Mouse (Mus musculus) intestine, embryonic 14.5 days (tissue): Measurements from ENCODE around the gene Usp32. TPM values are rescaled to one million over a fixed set of nuclear protein-coding genes. Genes with fewer than 3 reads are reported as not detected.

Experiments
- ATAC-seq: fragments of 200-750 bp; cut with Nextera tagmentation; replicated peaks from 2 replicates; pipeline ENCODE4 v1.8.0; 2017; ENCODE audit warnings: low read depth, moderate number of reproducible peaks, moderate TSS enrichment, moderate library complexity; ENCODE audit not compliant: low FRiP score, low TSS enrichment
- DNase-seq: peaks from one replicate; pipeline ENCODE4 v3.0.0-alpha.2; 2018; ENCODE audit warnings: low spot score
- H3K27ac ChIP-seq: fragments of 300-500 bp; sonication (generic); 2 replicates; pipeline ENCODE4 v1.5.1; 2014; ENCODE audit warnings: low read depth, mild to moderate bottlenecking, control low read depth
- H3K27me3 ChIP-seq: fragments of 300-500 bp; sonication (generic); replicated peaks from 2 replicates; pipeline ENCODE4 v1.6.1; 2014; ENCODE audit warnings: low read length, control low read depth; ENCODE audit not compliant: control insufficient read depth, insufficient read depth
- H3K36me3 ChIP-seq: fragments of 300-500 bp; sonication (generic); 2 replicates; pipeline ENCODE4 v1.6.1; 2014; ENCODE audit warnings: low read length, control low read depth; ENCODE audit not compliant: control insufficient read depth, insufficient read depth
- H3K4me1 ChIP-seq: fragments of 300-500 bp; sonication (generic); replicated peaks from 2 replicates; pipeline ENCODE4 v1.6.1; 2014; ENCODE audit warnings: low read length, control low read depth, mixed read lengths; ENCODE audit not compliant: control insufficient read depth, insufficient read depth
- H3K4me2 ChIP-seq: fragments of 300-500 bp; sonication (generic); 2 replicates; pipeline ENCODE4 v1.6.1; 2014; ENCODE audit warnings: low read length
- H3K4me3 ChIP-seq: fragments of 300-500 bp; sonication (generic); 2 replicates; pipeline ENCODE4 v1.5.1; 2014; ENCODE audit warnings: low read depth, low read length, control low read depth, mixed read lengths
- H3K9ac ChIP-seq: fragments of 300-500 bp; sonication (generic); 2 replicates; pipeline ENCODE4 v1.6.1; 2014; ENCODE audit warnings: mild to moderate bottlenecking, low read length
- H3K9me3 ChIP-seq: fragments of 300-500 bp; sonication (generic); 2 replicates; pipeline ENCODE4 v1.6.1; 2016; ENCODE audit warnings: low read length, control low read depth; ENCODE audit not compliant: control insufficient read depth
- WGBS: fragments of 180-500 bp; shearing (Covaris S2); extraction: QIAGEN DNeasy Blood & Tissue Kit; methylation state at CpG from one replicate; pipeline ENCODE4 v1.1.7; 2014; 5-methylcytosine and 5-hydroxymethylcytosine counted together
- polyA plus RNA-seq: library from polyadenylated mRNA; unstranded; fragments of >200 nt; fragmentation: Nextera tagmentation; extraction: Ambion mirVana; gene quantifications from 2 replicates; pipeline ENCODE4 v1.2.1, GENCODE M21; 2014

The Usp32 gene
- polyA plus RNA-seq, result 5.5 and 5.7 TPM in 2 replicates

GRCm38 (mm10) chr11:85139581-85140540 lies at the start of gene Usp32:
TSS of gene Usp32 (minus strand) at chr11:85140161.
- DNase-seq, result peak; percentile 97

GRCm38 (mm10) chr11:85189110-85189509 lies 49.1 kb upstream of the Usp32 start:
- Histone ChIP-seq H3K27ac (no peak overlapping the region), H3K4me1 (no peaks in the 10 kb centered on the region), H3K4me2 (no peak overlapping the region), H3K4me3 (no peak overlapping the region), H3K27me3 (no peaks in the 10 kb centered on the region), H3K9me3 (no peaks in the 10 kb centered on the region), H3K9ac (no peak overlapping the region), H3K36me3 (peaks cover 56% of the 10 kb centered on the region)
- DNase-seq (peak; percentile 34), ATAC-seq (no peak)
- 96% methylated on average over 4 of the region's 4 CpGs for WGBS

More at GRCm38 (mm10) chr11:85139581-85140540, at the start of gene Usp32:
- ATAC-seq, result peak; percentile 98
- H3K36me3 ChIP-seq, result no peaks in the 10 kb centered on the region
- peak within 1 kb of the TSS; percentile 76 for H3K9ac ChIP-seq
- H3K27ac ChIP-seq, result peak within 1 kb of the TSS; percentile 69
- WGBS, result under 1% methylated on average over 92 of the region's 94 CpGs
- peak within 1 kb of the TSS; percentile 78 for H3K4me3 ChIP-seq
- H3K27me3 ChIP-seq, result no peaks in the 10 kb centered on the region
- peak within 1 kb of the TSS; percentile 77 for H3K4me2 ChIP-seq
- H3K9me3 ChIP-seq, result no peaks in the 10 kb centered on the region
- H3K4me1 ChIP-seq, result no peaks in the 10 kb centered on the region; the same call in 1 of the 2 replicates

- Histone ChIP-seq H3K36me3 (peaks cover 15% of the 10 kb centered on the region), H3K4me3 (no peak overlapping the region), H3K9ac (no peak overlapping the region), H3K4me1 (peaks cover 4% of the 10 kb centered on the region; the same call in 1 of the 2 replicates), H3K27ac (no peak overlapping the region), H3K4me2 (no peak overlapping the region), H3K27me3 (no peaks in the 10 kb centered on the region), H3K9me3 (no peaks in the 10 kb centered on the region)
- ATAC-seq, result no peak
- 87% methylated on average over 6 of the region's 6 CpGs for WGBS
- peak; percentile 49 for DNase-seq
Observed at GRCm38 (mm10) chr11:85184839-85185238, 44.9 kb upstream of the Usp32 start.

GRCm38 (mm10) chr11:85184082-85184481 lies 44.1 kb upstream of the Usp32 start:
- Histone ChIP-seq H3K4me2 (no peak overlapping the region), H3K4me1 (peaks cover 4% of the 10 kb centered on the region; the same call in 1 of the 2 replicates), H3K4me3 (no peak overlapping the region), H3K27ac (no peak overlapping the region), H3K27me3 (no peaks in the 10 kb centered on the region), H3K9me3 (no peaks in the 10 kb centered on the region), H3K9ac (no peak overlapping the region), H3K36me3 (peaks cover 7% of the 10 kb centered on the region)
- WGBS, result 67% methylated on average over 5 of the region's 5 CpGs
- peak; percentile 58 for DNase-seq
- ATAC-seq, result no peak

GRCm38 (mm10) chr11:85183284-85183779 lies 43.4 kb upstream of the Usp32 start:
- peak overlapping the region; percentile 66 for H3K4me2 ChIP-seq
- H3K9me3 ChIP-seq, result no peaks in the 10 kb centered on the region
- H3K4me1 ChIP-seq, result peaks cover 4% of the 10 kb centered on the region; the same call in 1 of the 2 replicates
- peak overlapping the region; percentile 34 for H3K4me3 ChIP-seq
- peak overlapping the region; percentile 45 for H3K9ac ChIP-seq
- WGBS, result 21% methylated on average over 13 of the region's 13 CpGs
- no peaks in the 10 kb centered on the region for H3K27me3 ChIP-seq
- no peaks in the 10 kb centered on the region for H3K36me3 ChIP-seq
- DNase-seq, result no peak
- 0 out of 2 replicates have a peak overlapping the region, but pooled peaks have one; percentile 41 for H3K27ac ChIP-seq
- no peak for ATAC-seq

GRCm38 (mm10) chr11:85182617-85183283 lies 42.8 kb upstream of the Usp32 start:
- peak overlapping the region; percentile 34 for H3K4me3 ChIP-seq
- H3K36me3 ChIP-seq, result no peaks in the 10 kb centered on the region
- 3% methylated on average over 20 of the region's 20 CpGs for WGBS
- no peaks in the 10 kb centered on the region for H3K27me3 ChIP-seq
- no peaks in the 10 kb centered on the region for H3K9me3 ChIP-seq
- H3K27ac ChIP-seq, result 0 out of 2 replicates have a peak overlapping the region, but pooled peaks have one; percentile 41
- H3K4me1 ChIP-seq, result peaks cover 4% of the 10 kb centered on the region; the same call in 1 of the 2 replicates
- peak overlapping the region; percentile 66 for H3K4me2 ChIP-seq
- H3K9ac ChIP-seq, result peak overlapping the region; percentile 45
- ATAC-seq, result peak; percentile 88
- peak; percentile 92 for DNase-seq

- ATAC-seq (no peak), DNase-seq (no peak)
- no peak overlapping the region for H3K4me2 ChIP-seq
- WGBS, result 81% methylated on average over 4 of the region's 4 CpGs
- H3K4me1 ChIP-seq, result peaks cover 3% of the 10 kb centered on the region; the same call in 1 of the 2 replicates
- H3K36me3 ChIP-seq, result no peaks in the 10 kb centered on the region
- H3K4me3 ChIP-seq, result no peak overlapping the region
- H3K27me3 ChIP-seq, result no peaks in the 10 kb centered on the region
- no peak overlapping the region for H3K27ac ChIP-seq
- H3K9me3 ChIP-seq, result no peaks in the 10 kb centered on the region
- H3K9ac ChIP-seq, result no peak overlapping the region
Observed at GRCm38 (mm10) chr11:85178413-85178812, 38.5 kb upstream of the Usp32 start.

GRCm38 (mm10) chr11:85177761-85178160 lies 37.8 kb upstream of the Usp32 start:
- no peaks in the 10 kb centered on the region for H3K27me3 ChIP-seq
- H3K4me3 ChIP-seq, result no peak overlapping the region
- H3K4me1 ChIP-seq, result no peaks in the 10 kb centered on the region
- H3K36me3 ChIP-seq, result no peaks in the 10 kb centered on the region
- no peak overlapping the region for H3K27ac ChIP-seq
- DNase-seq (no peak), ATAC-seq (no peak)
- WGBS, result 79% methylated on average over 6 of the region's 6 CpGs
- no peak overlapping the region for H3K4me2 ChIP-seq
- no peak overlapping the region for H3K9ac ChIP-seq
- H3K9me3 ChIP-seq, result no peaks in the 10 kb centered on the region
